Mouse (Mus musculus): Measurements from ENCODE around the gene Zfp618.

Gene Zfp618

DNA sequence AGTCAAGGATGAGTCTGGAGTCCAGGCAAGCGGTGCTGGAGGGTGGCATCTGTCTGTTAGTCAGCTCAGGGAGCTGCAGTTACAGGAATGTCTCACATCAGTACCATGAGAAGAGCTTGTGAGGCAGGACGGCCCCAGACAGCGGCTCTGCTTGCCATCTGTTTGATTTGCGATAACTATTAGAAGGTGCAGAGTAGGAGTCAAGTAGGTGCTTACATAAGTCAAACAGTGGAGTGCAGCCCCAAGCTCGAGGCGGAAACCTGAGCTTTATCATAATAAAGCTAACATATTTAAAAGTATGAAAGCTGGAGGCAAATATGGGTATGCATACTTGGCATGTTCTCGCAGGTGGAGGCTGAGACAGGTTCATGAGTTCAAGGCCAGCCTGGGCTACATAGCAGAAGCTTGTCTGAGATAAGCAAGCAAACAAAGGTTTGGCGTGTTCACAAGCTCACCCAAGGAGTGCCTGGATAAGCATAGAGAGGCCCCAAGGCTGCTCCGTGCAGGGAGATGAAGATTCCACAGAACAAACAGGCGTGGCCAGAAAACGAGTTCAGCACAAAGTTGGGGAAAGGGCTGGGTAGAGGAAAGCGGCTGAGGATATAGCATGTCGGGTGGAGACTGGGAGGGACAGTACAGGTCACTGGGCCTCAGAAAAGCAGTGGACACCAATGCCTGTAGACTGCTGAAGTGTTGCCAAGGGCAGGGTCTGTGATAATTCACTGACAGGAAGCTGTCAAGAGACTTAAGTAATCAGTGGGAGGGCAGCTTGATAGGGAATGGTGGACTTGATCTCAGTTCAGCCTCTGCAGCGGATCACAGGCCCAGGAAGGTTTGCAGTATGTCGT lies 106.3 kb downstream of the Zfp618 start:
- DNase-seq: no peak

DNA sequence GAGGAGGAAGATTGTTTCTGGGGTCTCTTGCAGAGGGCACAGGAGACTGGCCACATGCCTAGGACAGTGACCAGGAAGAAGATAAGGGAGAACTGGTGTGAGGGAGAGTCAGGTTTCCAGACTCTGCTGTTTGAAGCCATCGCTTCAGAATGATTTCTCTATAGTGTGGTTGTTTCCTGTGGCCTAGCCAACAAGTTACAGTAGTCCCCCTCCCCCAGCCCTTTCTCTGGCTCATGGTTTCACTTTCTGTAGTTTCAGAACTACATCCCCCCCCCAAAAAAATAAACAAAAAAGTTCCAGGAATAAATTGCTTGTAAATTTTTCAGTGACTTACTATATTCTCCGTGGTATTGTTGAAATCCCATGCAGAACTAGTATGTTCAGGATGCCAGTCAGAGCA lies 107.8 kb downstream of the Zfp618 start:
- DNase-seq: no peak

DNA sequence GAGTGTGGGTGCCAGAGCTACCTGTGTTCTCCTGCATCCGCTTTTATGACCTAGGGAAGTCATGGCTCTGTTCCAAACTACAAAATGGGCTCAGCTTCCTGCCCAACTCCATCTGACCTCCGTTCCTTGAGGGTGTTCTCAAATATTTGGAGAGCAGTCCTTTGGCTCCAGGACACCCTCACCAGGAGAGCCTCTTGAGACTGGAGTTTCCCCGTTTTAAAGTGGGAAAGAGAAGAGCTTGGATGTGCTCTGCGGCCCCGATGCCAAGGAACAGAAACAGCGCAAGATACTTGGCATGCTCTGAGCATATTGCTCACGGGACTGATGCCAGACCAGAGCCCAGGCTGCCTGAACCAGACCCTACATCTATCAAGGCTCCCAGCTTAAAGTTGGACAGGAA lies 113.8 kb downstream of the Zfp618 start:
- DNase-seq: no peak

DNA sequence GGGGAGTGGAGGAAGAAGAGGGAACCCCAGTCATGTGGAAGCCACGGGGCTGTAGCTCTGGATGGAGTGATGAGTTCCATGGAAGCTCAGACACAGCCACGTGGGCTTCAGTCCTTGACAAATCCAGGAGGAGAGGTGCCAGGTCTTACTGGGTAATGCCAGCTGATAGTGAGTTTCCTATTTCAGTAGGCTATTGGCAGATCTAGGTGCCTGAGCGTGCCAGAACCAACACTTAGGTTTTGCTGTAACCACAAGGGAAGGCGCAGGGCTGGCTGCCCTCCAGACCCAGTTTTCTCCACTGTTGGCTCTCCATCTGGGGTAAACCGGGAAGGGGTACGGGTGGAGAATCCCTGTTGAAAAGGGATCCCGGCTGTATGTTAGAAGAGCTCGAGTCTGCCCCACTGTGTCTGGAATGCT lies 119.1 kb downstream of the Zfp618 start:
- peak; percentile 12 for DNase-seq

DNA sequence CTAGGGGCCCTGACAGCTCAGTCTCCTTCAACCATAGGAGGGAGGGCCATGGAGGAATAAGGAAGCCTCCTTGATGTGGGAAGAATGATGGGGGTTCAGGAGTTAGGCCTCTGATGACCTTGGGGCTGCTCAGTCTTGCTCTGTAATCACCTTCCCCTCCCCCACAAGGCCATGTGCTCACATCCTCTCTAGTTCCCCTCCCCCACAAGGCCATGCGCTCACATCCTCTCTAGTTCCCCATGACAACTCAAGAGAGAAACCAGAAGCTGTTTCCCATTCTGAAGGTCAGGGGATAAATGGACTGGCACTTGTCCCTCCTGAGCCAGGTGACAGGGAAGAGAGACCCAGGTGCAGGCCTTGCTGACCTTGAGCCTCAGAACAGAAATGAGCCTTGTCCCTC lies 124.1 kb downstream of the Zfp618 start:
- no peak for DNase-seq

DNA sequence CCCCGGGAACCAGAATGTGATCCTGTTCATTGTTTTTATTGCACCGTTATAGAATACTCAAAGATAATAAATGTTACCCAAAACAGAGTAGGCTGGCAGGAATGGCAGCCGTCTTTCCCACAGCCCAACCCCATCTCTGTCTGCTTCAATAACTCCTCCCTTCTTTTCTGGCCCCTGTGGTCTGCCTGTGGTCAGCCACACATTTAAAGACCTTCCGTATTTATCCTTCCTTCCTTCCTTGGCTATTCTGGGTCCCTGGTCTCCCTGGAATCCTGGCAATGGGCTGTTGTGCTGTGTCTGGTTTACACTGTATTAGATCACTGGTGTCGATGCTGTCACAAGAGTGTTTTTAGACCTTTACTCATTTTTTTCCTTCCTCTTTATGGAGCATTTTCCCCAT lies 125.8 kb downstream of the Zfp618 start:
- DNase-seq: no peak

DNA sequence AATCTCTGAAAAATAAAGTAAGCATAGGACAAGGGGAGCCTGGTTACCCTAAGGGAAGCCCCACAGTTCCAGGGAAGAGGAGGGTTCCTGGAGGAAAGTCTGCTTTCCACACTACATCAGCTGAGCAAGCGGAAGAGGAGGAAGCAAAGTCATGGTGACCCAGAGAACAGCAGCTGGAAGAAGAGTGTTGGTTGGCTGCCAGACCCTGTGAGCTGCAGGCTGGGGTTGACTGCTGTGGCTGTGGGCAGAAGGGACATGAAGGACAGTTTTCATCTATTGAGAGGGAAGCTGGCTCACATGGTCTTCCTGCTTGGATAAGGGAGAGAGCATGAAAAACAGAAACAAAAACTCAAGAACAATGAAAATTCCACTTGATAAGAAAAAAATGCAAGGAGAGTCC lies 132.2 kb downstream of the Zfp618 start:
- DNase-seq: no peak

DNA sequence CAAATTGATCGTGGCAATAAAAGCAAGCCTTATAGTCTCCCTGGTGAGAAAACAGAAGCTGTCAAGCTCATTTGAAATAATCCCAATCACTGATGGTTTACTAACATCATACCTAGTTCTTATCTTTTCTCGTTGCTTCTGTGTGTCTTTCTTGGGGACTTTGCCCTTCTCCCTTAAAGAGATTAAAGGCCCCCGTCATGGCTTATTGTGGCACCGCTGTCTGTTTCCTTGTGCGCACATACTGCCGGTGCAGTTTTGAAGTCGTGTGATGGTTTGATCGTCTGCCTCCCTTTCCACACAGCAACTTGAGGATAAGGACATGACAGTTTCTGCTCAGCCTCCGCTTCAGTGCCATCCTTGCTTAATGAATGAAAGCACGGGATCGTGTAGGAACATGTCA lies 135.1 kb downstream of the Zfp618 start:
- no peak for DNase-seq

DNA sequence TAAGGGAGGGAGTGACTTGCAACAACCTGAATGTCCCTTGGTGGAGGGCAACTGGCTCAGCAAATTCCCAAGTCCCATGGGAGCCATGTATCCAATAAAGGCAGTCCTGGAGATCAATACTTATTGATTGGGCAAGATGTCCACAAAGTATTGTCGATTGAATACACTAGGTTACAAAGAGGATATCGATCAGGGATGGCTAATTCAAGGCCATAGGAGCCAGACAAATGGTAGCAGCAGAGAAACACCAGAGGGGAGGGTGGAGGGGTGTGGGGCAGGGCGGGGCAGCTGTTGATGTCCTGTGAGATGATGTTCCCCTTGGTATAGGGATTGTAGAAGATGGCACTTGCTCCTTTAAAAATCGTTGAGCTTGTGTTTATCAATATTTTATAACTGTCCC lies 136.7 kb downstream of the Zfp618 start:
- no peak for DNase-seq

DNA sequence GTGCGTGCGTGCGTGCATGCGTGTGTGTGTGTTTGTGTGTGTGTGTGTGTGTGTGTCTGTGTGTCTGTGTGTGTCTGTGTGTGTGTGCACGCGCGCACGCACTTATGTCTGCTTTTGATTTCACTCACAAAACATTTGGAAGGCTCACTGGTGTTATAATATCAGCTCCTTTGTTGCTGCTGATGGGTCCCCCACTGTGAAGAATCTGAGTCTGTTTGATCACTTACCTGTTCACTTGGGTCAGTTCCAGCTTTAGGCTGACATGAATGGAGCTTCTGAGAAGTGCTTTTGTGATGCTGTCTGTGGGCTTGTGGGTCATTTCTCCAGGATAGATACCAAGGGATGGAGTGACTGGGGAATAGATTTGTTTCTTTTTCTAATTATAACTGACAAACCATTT lies 140.3 kb downstream of the Zfp618 start:
- DNase-seq: no peak

DNA sequence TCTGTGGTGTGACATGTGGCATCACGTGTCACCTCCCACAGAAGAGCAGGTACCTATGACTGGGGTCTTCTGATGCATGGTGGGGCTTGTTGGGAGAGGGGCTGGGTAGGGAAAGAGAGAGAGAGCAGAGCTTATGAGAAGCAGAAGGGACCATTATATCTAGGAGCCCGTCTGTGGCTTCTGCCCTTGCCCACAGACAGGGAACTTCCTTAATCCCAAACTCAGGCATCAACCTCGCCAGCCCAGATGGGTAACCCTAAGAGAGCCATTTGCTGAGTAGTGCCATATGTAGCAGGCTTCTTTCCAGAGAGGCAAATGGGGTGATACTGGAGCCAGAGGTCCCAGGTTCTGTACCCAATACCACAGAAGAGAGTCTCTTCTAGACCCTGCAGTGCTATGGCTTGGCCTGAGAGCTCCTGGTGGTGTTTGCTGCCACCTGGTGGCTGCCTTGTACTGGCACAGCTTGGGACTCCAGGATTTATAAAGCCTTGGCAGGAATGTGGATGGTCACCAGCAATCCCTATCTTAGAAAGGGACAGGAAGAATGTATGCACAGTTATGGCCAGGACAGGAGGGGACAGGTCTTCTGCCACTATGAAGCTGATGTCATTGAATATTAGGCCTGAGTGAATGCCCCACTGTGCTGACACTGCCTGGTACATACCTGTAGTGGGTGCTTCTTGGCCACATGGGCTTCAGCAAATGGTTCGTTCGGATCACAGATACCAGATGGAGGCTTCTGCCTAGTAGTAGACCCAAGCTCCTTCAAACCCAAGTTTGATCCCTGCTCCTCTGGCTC lies 153.5 kb downstream of the Zfp618 start:
- peak; percentile 41 for DNase-seq

DNA sequence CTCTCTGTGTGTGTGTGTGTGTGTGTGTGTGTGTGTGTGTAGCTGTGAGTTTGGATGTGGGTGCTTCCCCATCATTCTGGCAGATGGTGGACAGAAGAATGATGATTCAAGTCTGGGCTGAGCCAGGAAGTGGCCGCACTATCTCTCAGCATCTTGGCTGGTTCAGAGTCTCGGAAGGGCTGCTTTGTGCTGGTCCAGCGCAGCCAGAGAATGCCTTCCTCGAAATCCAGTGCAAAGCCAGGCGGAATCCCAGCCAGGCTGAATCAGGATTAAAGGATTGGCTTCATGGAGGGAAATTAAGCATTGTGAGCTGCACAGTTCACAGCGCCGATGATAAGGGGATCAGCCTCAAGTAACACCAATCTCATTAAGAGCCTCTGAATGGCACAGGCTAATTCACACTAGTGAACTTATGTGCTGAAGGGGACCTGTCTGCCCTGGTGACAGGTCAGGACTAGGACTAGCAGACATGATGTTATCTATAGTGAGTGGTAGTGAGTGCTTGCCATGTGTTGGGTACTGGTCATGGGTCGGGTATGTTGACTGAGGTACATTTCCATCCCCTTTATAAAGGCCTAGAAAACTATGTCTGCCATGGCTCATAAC lies 159.6 kb downstream of the Zfp618 start:
- DNase-seq: no peak

DNA sequence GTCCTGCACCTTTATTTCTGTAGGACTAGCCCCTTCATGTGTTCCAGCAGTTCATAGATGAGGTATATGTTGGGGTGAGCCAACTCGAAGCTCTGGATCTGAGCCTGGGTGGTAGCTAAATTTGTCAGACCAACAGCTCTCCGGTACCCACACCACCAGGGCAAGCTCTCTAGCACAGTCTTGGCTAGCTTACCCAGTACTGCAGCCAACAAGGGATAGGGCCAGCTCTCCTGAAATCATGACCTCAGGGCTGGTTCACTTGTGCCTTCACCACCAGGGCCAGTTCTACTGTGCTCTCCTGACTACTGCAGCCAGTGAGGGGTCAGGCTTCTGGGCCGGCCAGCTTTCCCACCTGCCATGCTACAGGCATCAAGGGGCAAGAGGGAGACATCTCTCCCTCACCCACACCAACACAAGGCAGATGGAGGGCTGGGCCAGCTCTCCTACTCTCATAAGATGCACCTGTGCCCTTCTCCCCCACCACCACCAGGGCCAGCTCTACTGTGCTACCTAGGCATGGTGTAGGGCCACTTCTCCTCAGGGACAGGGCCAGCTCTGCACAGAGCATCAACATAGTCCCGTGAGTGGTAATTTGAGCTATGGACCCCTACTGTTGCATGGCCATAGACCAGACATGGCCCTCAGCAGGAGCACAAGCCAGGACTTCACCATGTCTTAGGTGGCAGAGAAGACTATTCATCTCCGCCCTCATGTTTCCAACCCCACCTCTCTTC lies 164.7 kb downstream of the Zfp618 start:
- DNase-seq: no peak

DNA sequence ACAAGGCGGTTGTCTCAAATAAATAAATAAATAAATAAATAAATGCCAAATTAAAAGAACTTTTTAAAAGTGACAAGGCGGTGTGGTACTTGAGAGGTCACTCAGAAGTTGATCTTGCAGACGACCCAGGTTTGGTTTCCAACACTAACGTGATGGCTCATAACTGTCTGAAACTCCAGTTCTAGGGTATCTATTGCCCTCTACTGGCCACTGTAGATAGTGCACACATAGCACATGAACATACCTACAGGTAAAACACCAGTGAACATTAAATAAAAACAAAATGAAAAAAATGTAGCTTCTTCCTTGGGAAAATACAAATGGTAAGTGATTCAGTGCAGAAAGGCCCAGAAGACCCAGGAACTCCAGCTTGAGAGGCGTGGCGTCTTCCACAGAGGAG lies 181.9 kb downstream of the Zfp618 start:
- DNase-seq: no peak

DNA sequence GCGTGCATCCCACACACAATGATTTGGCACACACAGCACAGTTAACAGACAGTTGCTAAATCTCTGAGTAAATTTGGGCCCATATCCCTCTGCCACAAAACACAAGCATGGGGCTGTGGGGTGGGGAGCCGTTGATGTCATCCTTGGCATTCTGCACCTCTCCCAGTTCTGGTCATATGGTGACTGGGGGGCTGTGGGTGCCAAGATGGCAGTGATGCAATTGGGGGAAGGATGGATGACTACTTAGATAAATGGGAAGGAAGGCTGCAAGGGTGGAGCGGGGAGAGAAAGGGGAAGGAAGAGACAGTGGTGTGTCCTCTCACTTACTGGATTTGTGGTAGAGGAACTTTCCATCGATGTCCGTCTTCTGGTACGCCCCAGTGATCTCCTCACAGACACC lies 185.8 kb downstream of the Zfp618 start:
- DNase-seq: no peak

DNA sequence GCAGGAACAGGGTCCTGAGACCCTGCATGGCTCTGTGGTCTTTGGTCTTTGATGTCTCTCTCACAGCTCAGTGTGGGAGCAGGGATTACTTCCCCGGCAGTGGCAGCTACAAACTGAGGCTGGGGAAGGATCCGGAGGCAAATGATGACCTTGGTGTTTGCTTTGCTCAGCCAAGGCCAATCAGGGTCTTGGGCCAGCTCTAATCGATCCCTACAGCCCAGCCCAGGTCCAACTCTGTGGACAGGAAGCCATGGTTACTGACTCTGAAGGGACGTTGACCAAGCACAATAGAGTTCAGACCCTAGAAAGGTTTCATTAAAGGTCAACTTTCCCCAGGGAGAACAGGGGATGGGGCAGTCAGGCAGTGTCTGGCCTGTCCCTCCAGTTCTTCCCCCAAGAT lies 188.7 kb downstream of the Zfp618 start:
- DNase-seq: no peak

DNA sequence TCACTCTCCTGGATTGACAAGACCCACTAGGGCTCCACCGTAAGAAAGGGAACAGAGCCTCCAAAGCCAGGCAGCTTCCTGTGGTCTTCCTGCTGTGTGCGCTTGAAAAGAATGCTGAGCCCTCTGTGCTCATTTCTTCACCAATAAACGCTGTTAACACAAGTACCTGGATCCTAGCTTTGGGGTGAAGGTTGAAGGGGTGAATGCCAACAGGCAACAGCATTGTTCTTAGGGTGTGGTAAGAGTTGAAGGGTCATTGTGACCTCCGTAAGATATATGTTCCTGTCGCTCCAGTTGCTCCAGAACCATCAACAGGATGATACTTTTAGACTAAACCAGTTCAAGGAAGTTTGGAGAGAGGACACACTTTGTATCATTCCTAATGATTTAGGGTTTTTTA lies 189.3 kb downstream of the Zfp618 start, which contains the start of gene Ambp:
TSS of gene Ambp (minus strand) at position 101 of the 400 bp plus-strand sequence.
- no peak for DNase-seq

DNA sequence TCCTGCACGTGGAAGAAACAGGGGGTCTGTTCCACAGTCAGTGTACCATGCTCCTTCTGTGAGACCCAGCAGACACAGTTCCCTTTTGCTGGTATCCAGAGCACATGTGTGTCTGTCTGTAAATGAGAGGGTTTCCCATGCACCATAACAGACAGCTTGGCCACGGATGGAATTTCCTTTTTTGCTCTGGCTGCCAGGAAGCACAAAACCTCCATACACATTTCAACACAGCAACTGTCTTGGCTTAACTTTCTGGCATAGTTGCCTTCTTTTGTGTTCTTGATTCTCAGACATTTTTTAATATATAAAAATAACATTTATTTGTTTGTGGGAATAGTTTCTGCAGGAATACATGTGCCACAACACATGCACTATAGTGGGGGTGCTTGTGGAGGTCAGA lies 190.2 kb downstream of the Zfp618 start:
- DNase-seq: no peak

DNA sequence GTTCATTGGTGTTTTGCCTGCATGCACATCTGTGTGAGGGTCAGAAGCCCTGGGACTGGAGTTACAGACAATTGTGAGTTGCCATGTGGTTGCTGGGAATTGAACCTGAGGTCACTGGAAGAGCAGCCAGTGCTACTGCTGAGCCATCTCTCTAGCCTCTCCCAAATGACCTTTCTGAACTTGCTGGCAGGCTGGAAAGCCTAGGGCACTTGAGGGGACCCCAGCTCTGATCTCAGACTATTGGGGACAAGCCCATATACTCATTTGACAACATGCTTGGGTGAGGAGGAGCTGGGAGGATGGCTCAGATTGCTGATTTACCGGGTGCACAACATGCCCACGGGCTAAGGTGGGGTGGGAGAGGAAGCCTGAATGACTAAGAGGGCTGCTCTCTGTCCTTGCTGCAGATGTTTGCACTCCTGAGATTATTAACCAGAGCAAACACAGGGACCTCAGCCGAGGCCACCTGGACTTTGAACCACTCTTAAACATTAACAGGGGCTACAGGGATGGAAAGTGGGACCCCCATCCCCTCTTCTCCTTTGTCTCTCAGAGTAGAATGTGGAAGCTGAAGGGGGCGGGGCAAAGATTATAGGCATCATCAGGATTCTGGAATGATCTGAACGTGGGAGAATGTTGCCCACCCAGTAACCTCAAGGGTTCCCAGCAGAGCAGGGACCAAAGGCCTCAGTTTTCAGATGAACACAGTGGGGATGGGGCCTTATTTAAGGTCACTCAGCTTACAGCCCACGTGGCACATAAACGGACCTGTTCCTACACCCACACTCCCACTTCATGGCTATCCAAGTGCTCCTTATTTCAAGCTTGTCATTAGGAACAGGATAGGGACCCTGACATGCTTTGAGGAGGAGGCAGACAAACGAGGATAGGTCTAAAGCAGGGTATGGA lies 191.6 kb downstream of the Zfp618 start:
- DNase-seq: no peak

DNA sequence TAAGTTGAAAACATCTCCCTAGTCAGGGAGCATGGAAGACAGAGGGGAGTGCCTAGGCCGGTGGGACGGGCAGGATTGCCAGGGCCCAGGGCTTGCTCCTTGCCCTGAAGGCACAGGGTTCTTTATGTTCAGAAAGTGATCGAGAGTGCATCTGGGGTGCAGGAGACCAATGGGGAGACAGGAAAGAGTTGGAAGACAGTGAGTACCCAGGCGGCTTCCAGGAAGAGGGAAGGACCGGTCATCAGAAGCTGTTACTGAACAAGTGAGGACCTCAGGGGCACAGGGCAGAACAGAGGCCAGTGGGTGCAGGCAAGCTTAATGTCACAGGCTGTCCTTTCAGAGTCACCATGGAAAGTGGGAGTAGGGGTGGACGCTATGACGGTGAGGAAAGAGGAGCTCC lies 192.8 kb downstream of the Zfp618 start:
- DNase-seq: no peak

DNA sequence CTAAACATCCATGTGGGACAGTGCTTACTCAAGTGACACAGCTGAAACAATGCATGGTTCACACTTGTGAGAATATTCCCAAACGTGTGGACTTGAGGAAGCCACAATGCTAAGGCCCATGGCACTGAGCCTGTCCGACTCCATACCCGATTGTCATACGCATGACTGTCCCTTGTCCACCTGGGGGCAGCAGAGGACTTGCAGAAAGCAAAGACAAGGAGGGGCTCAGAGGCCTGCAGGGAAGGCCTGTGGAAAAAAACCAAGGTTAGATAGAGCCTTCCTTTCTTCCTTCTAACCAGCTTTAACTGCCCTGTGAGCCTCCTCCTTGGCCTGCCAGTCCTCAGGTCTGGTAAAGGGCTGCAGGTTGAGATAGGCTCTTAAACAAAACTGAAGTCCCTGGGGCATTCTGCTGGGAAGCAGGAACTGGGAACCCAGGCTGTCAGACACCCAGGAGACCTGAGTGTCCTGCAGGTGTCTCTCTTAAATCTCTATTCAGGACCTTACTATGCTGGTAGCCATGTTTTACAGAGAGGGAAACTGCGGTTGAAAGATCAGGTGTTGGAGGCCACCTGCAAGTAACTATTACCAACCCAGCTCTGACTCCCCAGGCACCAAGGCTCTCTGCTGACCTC lies 193.7 kb downstream of the Zfp618 start:
- DNase-seq: peak; percentile 50

DNA sequence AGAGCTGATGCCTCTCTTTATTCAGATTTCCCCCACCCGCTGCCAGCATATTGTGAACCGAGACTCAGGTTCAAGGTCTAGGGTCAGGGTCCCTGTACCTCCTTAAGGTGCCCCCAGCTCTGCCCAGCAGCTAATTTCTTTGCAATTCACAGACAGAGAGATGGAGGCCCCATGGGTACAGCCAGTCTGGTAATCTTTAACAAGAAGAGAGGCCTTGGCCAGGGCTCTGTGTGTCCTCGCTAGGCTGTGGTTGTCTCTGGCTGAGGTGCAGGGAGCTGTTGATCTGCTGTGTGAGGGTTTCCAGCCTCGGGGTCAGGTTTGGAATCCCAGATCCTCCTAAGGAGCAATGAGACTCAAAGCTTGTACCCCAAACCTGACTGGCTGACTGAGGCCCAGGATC lies 200.3 kb downstream of the Zfp618 start:
- no peak for DNase-seq

Measured in cerebellum, adult 11-12 months (tissue).